Mouse (Mus musculus) forebrain, embryonic 15.5 days (tissue): ENCODE results near the gene Gm7579. TPM values are rescaled to one million over a fixed set of nuclear protein-coding genes. Genes with fewer than 3 reads are reported as not detected.
"Not testable (repeated sequence)": the region's sequence is repeated elsewhere in the genome, so short reads cannot be mapped to it uniquely, and the experiment has no call there.

Experiments used
- ATAC-seq: fragments of 200-750 bp; cut with Nextera tagmentation; replicated peaks from 2 replicates; pipeline ENCODE4 v1.8.0; 2017; ENCODE audit warnings: mild to moderate bottlenecking, moderate TSS enrichment, moderate library complexity
- H3K27ac ChIP-seq: fragments of 300-500 bp; sonication (generic); replicated peaks from 2 replicates; pipeline ENCODE4 v1.5.1; 2015; ENCODE audit warnings: mild to moderate bottlenecking, inconsistent platforms
- H3K27me3 ChIP-seq: fragments of 300-500 bp; sonication (generic); 2 replicates; pipeline ENCODE4 v1.6.1; 2015; ENCODE audit warnings: inconsistent platforms
- H3K36me3 ChIP-seq: fragments of 300-500 bp; sonication (generic); 2 replicates; pipeline ENCODE4 v1.6.1; 2015; ENCODE audit warnings: mild to moderate bottlenecking, inconsistent platforms
- H3K4me1 ChIP-seq: fragments of 300-500 bp; sonication (generic); 2 replicates; pipeline ENCODE4 v1.6.1; 2015; ENCODE audit warnings: inconsistent platforms
- H3K4me2 ChIP-seq: fragments of 300-500 bp; sonication (generic); replicated peaks from 2 replicates; pipeline ENCODE4 v1.6.1; 2015; ENCODE audit warnings: mild to moderate bottlenecking, inconsistent platforms
- H3K4me3 ChIP-seq: fragments of 300-500 bp; sonication (generic); 2 replicates; pipeline ENCODE4 v1.5.1; 2015; ENCODE audit warnings: mild to moderate bottlenecking, inconsistent platforms
- H3K9ac ChIP-seq: fragments of 300-500 bp; sonication (generic); replicated peaks from 2 replicates; pipeline ENCODE4 v1.6.1; 2015; ENCODE audit warnings: mild to moderate bottlenecking, inconsistent platforms
- H3K9me3 ChIP-seq: fragments of 300-500 bp; sonication (generic); 2 replicates; pipeline ENCODE4 v1.6.1; 2016; ENCODE audit warnings: inconsistent platforms
- WGBS: fragments of 180-500 bp; shearing (Covaris S2); methylation state at CpG from one replicate; pipeline ENCODE4 v1.1.7; 2015; ENCODE audit warnings: mixed read lengths; 5-methylcytosine and 5-hydroxymethylcytosine counted together
- polyA plus RNA-seq: library from polyadenylated mRNA; unstranded; fragments of >200 nt; fragmentation: Nextera tagmentation; extraction: Ambion mirVana; gene quantifications from 2 replicates; pipeline ENCODE4 v1.2.1, GENCODE M21; 2015

The Gm7579 gene
- polyA plus RNA-seq = not detected in 2 replicates

DNA sequence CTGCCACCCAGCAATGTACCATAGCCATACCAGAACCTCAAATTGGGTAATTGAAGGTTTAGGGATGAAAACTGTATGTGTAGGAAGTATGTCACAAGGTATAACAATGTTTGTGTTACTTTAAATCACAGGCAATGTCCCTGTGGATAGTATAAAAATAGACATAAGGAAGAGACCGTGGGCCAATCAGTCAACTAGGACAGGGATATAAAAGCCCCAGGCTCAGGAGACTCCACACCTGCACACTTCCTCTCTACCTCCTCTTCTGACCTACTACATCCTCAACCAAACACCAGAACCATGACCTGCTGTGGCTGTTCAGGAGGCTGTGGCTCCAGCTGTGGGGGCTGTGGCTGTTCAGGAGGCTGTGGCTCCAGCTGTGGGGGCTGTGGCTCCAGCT, at the start of gene Gm7579:
Gene Gm7579, plus strand, starts transcription at position 301 of the 400 bp plus-strand sequence.
- Histone ChIP-seq H3K9ac (no peak within 1 kb of the TSS), H3K36me3 (no peaks in the 10 kb centered on the region), H3K4me1 (no peaks in the 10 kb centered on the region), H3K4me2 (no peak within 1 kb of the TSS), H3K4me3 (no peak within 1 kb of the TSS), H3K9me3 (no peaks in the 10 kb centered on the region), H3K27ac (no peak within 1 kb of the TSS), H3K27me3 (no peaks in the 10 kb centered on the region)
- WGBS = 85% methylated on average over 1 of the region's 1 CpGs
- no peak for ATAC-seq

DNA sequence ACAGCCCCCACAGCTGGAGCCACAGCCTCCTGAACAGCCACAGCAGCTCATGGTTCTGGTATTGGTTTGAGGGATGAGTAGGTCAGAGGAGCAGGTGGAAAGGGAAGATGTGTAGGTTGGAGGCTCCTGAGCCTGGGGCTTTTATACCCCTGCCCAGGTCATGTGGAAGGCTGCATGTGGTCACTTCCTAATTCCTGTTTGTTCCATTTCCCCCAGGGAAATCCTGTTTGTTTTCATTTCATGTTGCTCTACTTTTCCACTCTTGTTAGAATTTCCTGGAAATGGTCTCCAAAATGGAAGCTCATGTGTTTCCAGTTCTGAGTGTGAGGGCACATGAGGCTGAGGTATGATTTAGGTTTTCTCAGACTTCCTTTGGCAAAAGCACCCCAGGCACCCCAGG, 46.0 kb upstream of the Gm7579 start, which contains the start of gene Gm4553:
Gene Gm4553, minus strand, starts transcription at position 101 of the 400 bp plus-strand sequence.
- not testable (repeated sequence) for H3K4me3 ChIP-seq, ATAC-seq, H3K9me3 ChIP-seq, H3K9ac ChIP-seq, H3K27ac ChIP-seq, H3K36me3 ChIP-seq, H3K4me1 ChIP-seq, H3K27me3 ChIP-seq, H3K4me2 ChIP-seq

DNA sequence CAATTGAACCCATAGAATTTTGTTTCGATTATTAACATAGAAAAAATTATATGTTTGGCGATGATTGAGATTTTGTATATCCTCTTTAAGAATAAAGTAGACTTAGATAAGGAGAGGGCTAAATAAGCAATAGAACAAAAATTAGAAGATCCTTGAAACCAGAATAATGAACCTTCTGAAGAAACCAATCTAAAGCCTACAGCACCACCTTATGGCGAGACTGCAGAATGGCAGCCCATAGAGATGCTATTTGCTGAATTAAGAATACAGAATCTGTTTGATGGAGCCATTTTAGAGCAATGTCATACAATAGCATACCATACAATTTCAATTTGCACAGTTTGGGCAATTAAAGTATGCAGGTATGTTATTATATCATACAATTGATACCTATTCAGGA, 41.8 kb upstream of the Gm7579 start:
- no peak overlapping the region for H3K27ac ChIP-seq
- no peak overlapping the region for H3K9ac ChIP-seq
- ATAC-seq = no peak
- 53% methylated on average over 3 of the region's 3 CpGs for WGBS
- H3K9me3 ChIP-seq = no peaks in the 10 kb centered on the region
- H3K4me2 ChIP-seq = no peak overlapping the region
- no peaks in the 10 kb centered on the region for H3K36me3 ChIP-seq
- H3K4me1 ChIP-seq = no peaks in the 10 kb centered on the region
- no peak overlapping the region for H3K4me3 ChIP-seq
- no peaks in the 10 kb centered on the region for H3K27me3 ChIP-seq

DNA sequence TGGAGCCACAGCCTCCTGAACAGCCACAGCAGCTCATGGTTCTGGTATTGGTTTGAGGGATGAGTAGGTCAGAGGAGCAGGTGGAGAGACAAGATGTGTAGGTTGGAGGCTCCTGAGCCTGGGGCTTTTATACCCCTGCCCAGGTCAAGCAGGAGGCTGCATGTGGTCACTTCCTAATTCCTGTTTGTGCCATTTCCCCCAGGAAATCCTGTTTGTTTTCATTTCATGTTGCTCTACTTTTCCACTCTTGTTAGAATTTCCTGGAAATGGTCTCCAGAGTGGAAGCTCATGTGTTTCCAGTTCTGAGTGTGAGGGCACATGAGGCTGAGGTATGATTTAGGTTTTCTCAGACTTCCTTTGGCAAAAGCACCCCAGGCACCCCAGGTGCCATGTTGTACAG, 35.8 kb upstream of the Gm7579 start, which contains the start of gene Krtap5-2:
Gene Krtap5-2, minus strand, starts transcription at position 101 of the 400 bp plus-strand sequence.
- H3K36me3 ChIP-seq, H3K9ac ChIP-seq, ATAC-seq, H3K27me3 ChIP-seq, H3K4me1 ChIP-seq, H3K4me3 ChIP-seq, H3K9me3 ChIP-seq, H3K27ac ChIP-seq, H3K4me2 ChIP-seq: not testable (repeated sequence)

DNA sequence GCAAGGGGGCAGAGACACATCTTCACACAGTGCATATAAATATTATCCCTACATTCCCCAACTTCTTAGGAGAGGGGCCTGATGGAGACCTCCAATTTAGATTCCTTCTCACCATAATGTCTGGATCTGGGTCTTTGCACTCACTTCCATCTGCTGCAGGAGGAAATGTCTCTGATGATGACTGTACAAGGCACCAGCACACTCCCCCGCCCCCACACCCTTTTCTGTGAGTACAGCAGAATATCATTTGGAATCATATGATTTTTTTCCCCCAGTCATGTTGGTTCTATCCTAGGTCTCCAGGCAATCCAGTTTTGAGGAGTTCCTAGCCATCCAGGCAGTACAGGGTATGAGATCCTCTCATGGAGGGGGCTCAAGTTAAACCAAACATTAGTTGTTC, 33.0 kb upstream of the Gm7579 start:
- WGBS = 69% methylated on average over 1 of the region's 1 CpGs
- ATAC-seq = no peak

DNA sequence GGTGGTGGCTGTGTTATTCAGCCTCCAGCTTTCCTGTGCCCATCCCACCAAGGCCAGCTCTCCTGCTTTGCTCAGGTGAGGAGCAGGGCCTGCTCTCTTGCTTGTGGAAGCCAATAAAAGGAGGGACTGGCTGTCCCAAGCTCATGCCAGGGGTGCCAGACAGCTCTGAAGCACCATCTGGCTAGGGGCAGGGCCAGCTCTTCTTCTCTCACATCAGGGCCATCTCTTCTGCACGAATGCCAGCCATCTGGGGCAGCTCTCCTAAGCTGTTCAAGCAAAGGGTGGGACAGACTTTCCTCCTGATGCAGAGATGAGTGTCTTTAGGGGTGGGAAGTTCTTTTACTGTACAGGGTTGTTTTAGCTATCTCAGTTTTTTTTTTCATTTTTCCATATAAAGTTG, 30.6 kb upstream of the Gm7579 start:
- no peaks in the 10 kb centered on the region for H3K36me3 ChIP-seq
- ATAC-seq = no peak
- WGBS = 43% methylated on average over 1 of the region's 1 CpGs
- H3K4me1 ChIP-seq = no peaks in the 10 kb centered on the region
- H3K4me2 ChIP-seq = no peak overlapping the region
- H3K9ac ChIP-seq = no peak overlapping the region
- H3K4me3 ChIP-seq = no peak overlapping the region
- no peaks in the 10 kb centered on the region for H3K9me3 ChIP-seq
- no peak overlapping the region for H3K27ac ChIP-seq
- H3K27me3 ChIP-seq = no peaks in the 10 kb centered on the region

More for the DNA sequence above, 33.0 kb upstream of the Gm7579 start:
- Histone ChIP-seq H3K27ac (no peak overlapping the region), H3K36me3 (no peaks in the 10 kb centered on the region), H3K4me2 (no peak overlapping the region), H3K9me3 (no peaks in the 10 kb centered on the region), H3K4me3 (no peak overlapping the region), H3K9ac (no peak overlapping the region), H3K4me1 (no peaks in the 10 kb centered on the region), H3K27me3 (no peaks in the 10 kb centered on the region)

DNA sequence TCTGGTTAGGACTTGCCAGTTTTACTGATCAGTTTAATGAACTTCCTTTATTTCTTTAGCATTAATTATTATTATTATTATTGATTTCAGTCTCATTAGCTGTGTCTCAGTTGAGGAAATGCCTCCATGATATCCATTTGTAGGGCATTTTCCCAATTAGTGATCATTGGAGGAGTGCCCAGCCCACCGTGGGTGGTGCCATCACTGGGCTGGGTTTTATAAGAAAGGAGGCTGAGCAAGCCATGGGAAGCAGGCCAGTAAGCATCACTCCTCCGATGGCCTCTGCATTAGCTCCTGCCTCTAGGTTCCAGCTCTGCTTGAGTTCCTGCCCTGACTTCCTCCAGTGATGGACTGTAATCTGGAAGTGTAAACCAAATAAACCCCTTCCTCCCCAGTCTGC, 23.5 kb upstream of the Gm7579 start:
- WGBS = 31% methylated on average over 2 of the region's 2 CpGs
- no peak for ATAC-seq
- Histone ChIP-seq H3K4me1 (no peaks in the 10 kb centered on the region), H3K36me3 (no peaks in the 10 kb centered on the region), H3K4me3 (no peak overlapping the region), H3K9me3 (no peaks in the 10 kb centered on the region), H3K4me2 (no peak overlapping the region), H3K9ac (no peak overlapping the region), H3K27me3 (no peaks in the 10 kb centered on the region), H3K27ac (no peak overlapping the region)

DNA sequence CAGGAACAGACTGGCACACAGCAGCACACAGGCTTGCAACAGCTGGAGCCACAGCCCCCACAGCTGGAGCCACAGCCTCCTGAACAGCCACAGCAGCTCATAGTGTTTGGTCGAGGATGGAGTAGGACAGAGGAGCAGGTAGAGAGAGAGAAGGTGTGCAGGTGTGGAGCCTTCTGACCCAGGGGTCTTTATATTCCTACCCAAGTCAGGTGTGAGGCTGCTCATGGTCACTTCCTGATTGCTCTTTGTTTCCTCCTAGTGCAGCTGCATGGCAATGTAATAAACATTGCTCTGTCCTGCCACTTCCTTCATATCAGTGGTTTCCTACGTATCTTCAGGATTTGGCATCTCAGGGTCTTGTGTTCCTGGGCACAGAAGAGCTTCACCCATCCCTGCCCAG, 21.4 kb upstream of the Gm7579 start, which contains the start of gene Gm10153:
Gene Gm10153, minus strand, starts transcription at position 101 of the 400 bp plus-strand sequence.
- H3K27me3 ChIP-seq = no peaks in the 10 kb centered on the region
- no peak within 1 kb of the TSS for H3K4me3 ChIP-seq
- H3K9ac ChIP-seq = no peak within 1 kb of the TSS
- no peak for ATAC-seq
- H3K36me3 ChIP-seq = no peaks in the 10 kb centered on the region
- H3K27ac ChIP-seq = no peak within 1 kb of the TSS
- 47% methylated on average over 2 of the region's 2 CpGs for WGBS
- H3K4me2 ChIP-seq = no peak within 1 kb of the TSS
- no peaks in the 10 kb centered on the region for H3K4me1 ChIP-seq
- H3K9me3 ChIP-seq = no peaks in the 10 kb centered on the region

DNA sequence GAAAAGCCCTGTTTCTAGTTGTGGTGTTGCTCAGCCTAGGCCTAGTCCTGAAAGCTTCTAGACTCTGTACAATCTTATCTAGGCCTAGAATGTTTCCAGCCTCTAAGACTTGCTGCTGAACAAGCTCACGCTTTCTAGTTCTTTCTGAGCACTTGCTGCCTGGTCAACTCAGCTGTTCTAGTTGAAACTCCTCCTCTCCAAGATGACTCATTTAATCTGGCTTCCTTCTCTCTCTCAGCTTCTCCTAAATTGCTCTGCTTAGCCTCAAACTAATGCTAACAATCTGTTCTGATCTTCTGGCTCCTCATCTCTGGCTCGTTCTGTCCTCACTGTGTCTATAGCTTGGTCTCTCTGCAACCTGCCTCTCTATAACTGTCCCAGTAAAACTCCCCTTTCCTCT, 12.9 kb upstream of the Gm7579 start:
- no peak overlapping the region for H3K4me2 ChIP-seq
- 82% methylated on average over 2 of the region's 2 CpGs for WGBS
- no peak overlapping the region for H3K9ac ChIP-seq
- no peaks in the 10 kb centered on the region for H3K27me3 ChIP-seq
- no peak overlapping the region for H3K27ac ChIP-seq
- H3K4me1 ChIP-seq = no peaks in the 10 kb centered on the region
- no peak overlapping the region for H3K4me3 ChIP-seq
- no peaks in the 10 kb centered on the region for H3K36me3 ChIP-seq
- H3K9me3 ChIP-seq = no peaks in the 10 kb centered on the region
- ATAC-seq = no peak

DNA sequence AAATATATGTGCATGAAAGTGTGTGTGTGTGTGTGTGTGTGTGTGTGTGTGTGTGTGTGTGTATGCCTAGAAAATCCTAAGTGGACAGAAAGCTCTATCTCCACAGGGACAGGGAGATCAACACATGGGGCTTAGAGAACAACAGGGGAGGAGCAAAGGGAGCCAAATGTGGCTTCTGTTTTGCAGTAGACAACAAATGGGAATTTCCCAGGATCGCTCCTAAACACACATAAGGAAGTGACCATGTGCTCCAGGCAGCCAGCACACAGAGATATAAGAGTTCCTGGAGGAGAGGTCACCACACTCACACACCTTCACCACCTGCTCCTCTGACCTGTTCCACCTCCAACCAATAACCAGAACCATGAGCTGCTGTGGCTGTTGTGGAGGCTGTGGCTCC, 10.6 kb upstream of the Gm7579 start, which contains the start of gene Krtap5-3:
Gene Krtap5-3, plus strand, starts transcription at position 301 of the 400 bp plus-strand sequence.
- no peaks in the 10 kb centered on the region for H3K4me1 ChIP-seq
- no peaks in the 10 kb centered on the region for H3K27me3 ChIP-seq
- H3K27ac ChIP-seq = no peak within 1 kb of the TSS
- H3K36me3 ChIP-seq = no peaks in the 10 kb centered on the region
- ATAC-seq = no peak
- H3K9ac ChIP-seq = no peak within 1 kb of the TSS
- H3K4me2 ChIP-seq = no peak within 1 kb of the TSS
- WGBS = 76% methylated on average over 1 of the region's 1 CpGs
- no peak within 1 kb of the TSS for H3K4me3 ChIP-seq
- H3K9me3 ChIP-seq = no peaks in the 10 kb centered on the region

DNA sequence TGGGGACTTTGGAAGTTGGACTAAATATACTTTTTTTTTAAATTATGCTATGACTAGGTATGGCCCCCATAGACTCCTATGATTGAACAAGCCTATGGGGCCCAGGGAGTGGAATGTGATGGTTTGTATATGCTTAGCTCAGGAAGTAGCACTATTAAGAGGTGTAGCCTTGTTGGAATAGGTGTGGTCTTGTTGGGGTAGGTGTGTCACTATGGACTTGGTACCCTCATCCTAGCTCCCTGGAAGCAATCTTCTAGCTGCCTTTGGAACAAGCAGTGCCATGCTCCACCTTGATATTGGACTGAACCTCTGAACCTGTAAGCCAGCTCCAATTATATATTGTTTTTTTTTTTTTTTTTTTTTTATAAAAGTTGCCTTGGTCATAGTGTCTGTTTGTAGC, 6.2 kb upstream of the Gm7579 start:
- Histone ChIP-seq H3K36me3 (no peaks in the 10 kb centered on the region), H3K27ac (no peak overlapping the region)
- no peak for ATAC-seq

DNA sequence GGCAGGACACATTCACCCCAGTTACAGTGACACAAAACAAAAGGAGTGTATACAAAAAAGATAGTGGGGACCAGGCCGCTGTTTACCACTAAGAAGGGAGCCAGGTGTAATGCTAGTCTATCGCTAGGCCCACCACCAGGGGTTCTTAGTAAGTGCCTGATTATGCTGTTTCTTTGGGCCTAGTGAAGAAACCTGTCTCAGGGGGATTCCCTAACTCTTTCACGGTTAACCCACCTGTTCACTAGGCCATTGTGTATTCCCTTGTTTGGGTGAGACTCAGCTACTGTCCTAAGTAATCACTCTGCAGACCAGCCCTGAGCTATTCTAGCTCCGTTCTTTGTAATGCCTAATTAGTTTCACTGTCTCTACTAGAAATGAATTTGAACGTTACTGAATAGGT, 4.8 kb upstream of the Gm7579 start:
- not testable (repeated sequence) for H3K36me3 ChIP-seq, H3K4me3 ChIP-seq, H3K27me3 ChIP-seq, ATAC-seq, H3K4me2 ChIP-seq, H3K9me3 ChIP-seq, H3K9ac ChIP-seq, H3K4me1 ChIP-seq, H3K27ac ChIP-seq
- WGBS = 62% methylated on average over 5 of the region's 5 CpGs

More for the DNA sequence above, 6.2 kb upstream of the Gm7579 start:
- no peak overlapping the region for H3K4me2 ChIP-seq
- no peaks in the 10 kb centered on the region for H3K4me1 ChIP-seq
- no peaks in the 10 kb centered on the region for H3K27me3 ChIP-seq
- no peak overlapping the region for H3K4me3 ChIP-seq
- no peaks in the 10 kb centered on the region for H3K9me3 ChIP-seq
- no peak overlapping the region for H3K9ac ChIP-seq

DNA sequence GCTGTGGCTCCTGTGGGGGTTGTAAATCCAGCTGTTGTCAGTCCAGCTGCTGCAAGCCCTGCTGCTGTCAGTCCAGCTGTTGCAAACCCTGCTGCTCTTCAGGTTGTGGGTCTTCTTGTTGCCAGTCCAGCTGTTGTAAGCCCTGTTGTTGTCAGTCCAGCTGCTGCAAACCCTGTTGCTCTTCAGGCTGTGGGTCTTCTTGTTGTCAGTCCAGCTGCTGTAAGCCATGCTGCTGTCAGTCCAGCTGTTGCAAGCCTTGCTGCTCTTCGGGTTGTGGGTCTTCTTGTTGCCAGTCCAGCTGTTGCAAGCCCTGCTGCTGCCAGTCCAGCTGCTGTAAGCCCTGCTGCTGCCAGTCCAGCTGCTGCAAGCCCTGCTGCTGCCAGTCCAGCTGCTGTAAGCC, 477 bp downstream of the Gm7579 start:
- not testable (repeated sequence) for H3K27me3 ChIP-seq, H3K4me2 ChIP-seq, H3K36me3 ChIP-seq, H3K4me3 ChIP-seq, H3K4me1 ChIP-seq, H3K9me3 ChIP-seq, ATAC-seq, H3K27ac ChIP-seq, H3K9ac ChIP-seq
- 50% methylated on average over 1 of the region's 1 CpGs for WGBS
